12 mouse cellular contexts compared by ENCODE assay signal in the genomic region with DNA sequence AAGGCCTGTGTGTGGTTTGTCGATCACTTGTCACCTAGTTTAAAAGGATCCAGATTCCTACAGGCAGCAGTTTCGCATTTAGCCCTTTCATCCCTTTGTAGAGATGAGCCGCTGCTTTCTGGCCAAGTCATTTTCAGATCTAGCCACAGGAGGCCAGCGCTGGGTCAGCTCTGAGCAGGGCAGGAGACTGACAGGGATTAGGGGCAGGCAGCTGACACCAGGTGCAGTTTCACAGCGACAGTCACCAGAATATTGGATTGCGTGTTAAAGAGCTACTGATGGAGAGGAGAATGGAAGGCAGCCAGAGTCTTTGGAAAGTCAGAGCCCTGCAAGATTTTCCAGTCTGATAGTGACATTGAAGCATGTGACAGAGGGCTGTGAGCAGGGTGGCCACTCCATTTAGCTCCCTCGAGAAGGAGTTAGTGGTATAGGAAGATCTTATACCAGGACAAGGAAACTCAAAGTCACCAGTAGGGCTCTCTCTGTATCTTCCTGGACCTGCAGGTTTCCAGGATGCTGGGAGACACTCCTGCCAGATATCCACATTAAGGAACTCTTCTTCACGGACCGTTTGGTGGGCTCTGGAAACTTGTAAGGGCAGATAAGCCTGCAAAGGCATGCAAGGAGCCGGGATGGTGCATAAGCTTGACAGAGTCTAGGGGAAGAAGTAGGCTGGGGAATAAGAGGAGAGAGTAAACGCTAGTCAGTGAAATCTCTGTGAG. TPM values are rescaled to one million over a fixed set of nuclear protein-coding genes. Genes with fewer than 3 reads are reported as not detected.
DNase-seq lines count a peak whose midpoint lies in the region; ATAC-seq lines count a peak whose summit lies in the region.
"Had no signal": no experiment of that assay in that cellular context is flagged by ENCODE, and none has a peak within 500 bp of the region (broad histone marks: within the 10 kb centered on the region; RNA-seq: fewer than 3 reads in every experiment).

No protein-coding gene starts in this region.

- peaks cover 13% of the 10 kb centered on the region for H3K4me1 ChIP-seq in hindbrain, embryonic 12.5 days

- WGBS in hindbrain, embryonic 12.5 days, result 23% methylated on average over 11 of the region's 11 CpGs

- H3K27ac ChIP-seq in hindbrain, embryonic 12.5 days, result no peak overlapping the region
- H3K27ac ChIP-seq: macrophage had no signal

- no peak overlapping the region for H3K4me2 ChIP-seq in hindbrain, embryonic 12.5 days (replicated peaks)
- H3K4me2 ChIP-seq: liver, embryonic 11.5 days had no signal

- H3K4me3 ChIP-seq in hindbrain, embryonic 12.5 days, result no peak overlapping the region

- H3K9me3 ChIP-seq in hindbrain, embryonic 12.5 days (replicated peaks), result no peaks in the 10 kb centered on the region

- ATAC-seq in hindbrain, embryonic 12.5 days (ENCODE audit: low FRiP score), result no peak

- 0 out of 2 replicates have a peak overlapping the region, but pooled peaks have one; percentile 8 for H3K9ac ChIP-seq in hindbrain, embryonic 12.5 days

- no peaks in the 10 kb centered on the region for H3K36me3 ChIP-seq in hindbrain, embryonic 12.5 days

- peaks cover 5% of the 10 kb centered on the region; the same call in 1 of the 2 replicates for H3K27me3 ChIP-seq in hindbrain, embryonic 12.5 days

- DNase-seq in gastrocnemius, adult 18-20 months (ENCODE audit: low spot score), result peak; percentile 69
- DNase-seq in gastrocnemius, postnatal 4 days (ENCODE audit: low spot score in 2 of 2), result no peak
- peak; percentile 12 for DNase-seq in adrenal gland, adult 8-10 months
- peak; percentile 62 to 80 for DNase-seq in cerebellum, postnatal 10 days
- no peak for DNase-seq in thymus, postnatal 25 days
- no peak for DNase-seq in spleen, postnatal 4 days (ENCODE audit: low spot score in 2 of 2)
- DNase-seq in kidney, postnatal 36 days, result no peak

RNA-seq across cellular contexts. Expression of a gene that starts 21.4 kb away (rescaled TPM):
- total RNA-seq in gastrocnemius, adult 18-20 months (2021), result 10 to 100 TPM; 44.2 to 58.9 TPM
- total RNA-seq in gastrocnemius, postnatal 4 days (2021), result 10 to 100 TPM; 26.6 to 32.2 TPM
- total RNA-seq in adrenal gland, adult 8-10 months (2022), result 100 to 1,000 TPM in 2 of 4 experiments, 10 to 100 TPM in 2; 66.1 to 162 (median 106) TPM
- polyA plus RNA-seq in hindbrain, embryonic 12.5 days (2016; fragmentation: Nextera tagmentation; extraction: Ambion mirVana), result 4.3 and 5.0 TPM in 2 replicates
- total RNA-seq: granulocyte monocyte progenitor cell, adult 5-6 weeks; neutrophil, adult 5-6 weeks had no signal
- polyA plus RNA-seq: macrophage had no signal

Comparison
In these comparisons a context has a peak if more than half of its experiments do, and no peak if none do; other contexts are left out.
1. DNase-seq: peak in gastrocnemius, adult 18-20 months (single experiment), adrenal gland, adult 8-10 months (single experiment) and cerebellum, postnatal 10 days (2 of 2); none in gastrocnemius, postnatal 4 days (0 of 2), thymus, postnatal 25 days (single experiment), spleen, postnatal 4 days (0 of 2) and kidney, postnatal 36 days (0 of 2).